Mouse (Mus musculus) embryo, embryonic 10.5 days (tissue): Measurements from ENCODE around the gene Tagap.
"Not testable (repeated sequence)": the region's sequence is repeated elsewhere in the genome, so short reads cannot be mapped to it uniquely, and the experiment has no call there.

Source experiments
- DNase-seq: peaks from one replicate; pipeline ENCODE4 v3.0.0-alpha.2; 2015; ENCODE audit warnings: low spot score

Tagap gene

DNA sequence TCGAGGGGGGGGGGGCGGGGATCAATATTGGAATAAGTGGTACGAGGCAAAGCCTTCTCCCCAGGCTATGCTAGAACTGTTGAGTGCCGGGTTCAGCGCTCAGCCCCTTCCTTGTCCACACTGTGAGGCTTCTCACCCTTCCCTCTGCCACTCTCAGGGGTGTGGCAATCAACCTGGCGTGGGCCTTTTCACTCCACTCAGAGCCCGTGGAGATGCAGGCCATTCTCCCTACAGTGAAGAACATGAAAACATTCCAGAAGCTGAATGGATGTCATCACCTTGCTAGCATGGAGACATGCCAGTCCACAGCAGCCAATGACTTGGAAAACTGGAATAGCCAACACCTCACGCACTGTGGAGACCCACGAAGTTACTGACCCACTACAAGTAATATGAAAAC is 10.0 kb upstream of the Tagap start:
- no peak for DNase-seq

- no peak for DNase-seq
Measured at GRCm38 (mm10) chr17:7916782-7917574, 8.8 kb upstream of the Tagap start.

- DNase-seq = no peak
Measured at GRCm38 (mm10) chr17:7918355-7918754, 7.4 kb upstream of the Tagap start.

DNA sequence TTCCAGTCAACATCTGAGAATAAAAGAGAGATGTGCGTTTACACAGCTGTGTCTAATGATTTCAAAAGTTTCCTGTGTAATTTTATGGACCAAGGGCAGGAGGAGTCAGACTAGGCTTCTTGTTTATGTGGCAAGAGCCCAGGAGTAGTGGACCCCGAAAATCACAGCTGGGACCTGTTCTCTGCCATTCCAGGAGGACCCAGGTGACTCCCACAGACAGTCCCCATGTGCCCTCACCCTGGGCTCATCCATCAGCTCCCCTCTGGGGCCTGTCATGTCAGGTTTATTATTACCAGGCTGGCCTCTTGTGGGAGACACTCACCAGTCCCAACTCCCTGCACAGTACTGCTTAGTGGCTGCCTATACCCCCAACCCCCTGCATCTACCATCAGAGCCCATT is 6.6 kb upstream of the Tagap start:
- no peak for DNase-seq

DNA sequence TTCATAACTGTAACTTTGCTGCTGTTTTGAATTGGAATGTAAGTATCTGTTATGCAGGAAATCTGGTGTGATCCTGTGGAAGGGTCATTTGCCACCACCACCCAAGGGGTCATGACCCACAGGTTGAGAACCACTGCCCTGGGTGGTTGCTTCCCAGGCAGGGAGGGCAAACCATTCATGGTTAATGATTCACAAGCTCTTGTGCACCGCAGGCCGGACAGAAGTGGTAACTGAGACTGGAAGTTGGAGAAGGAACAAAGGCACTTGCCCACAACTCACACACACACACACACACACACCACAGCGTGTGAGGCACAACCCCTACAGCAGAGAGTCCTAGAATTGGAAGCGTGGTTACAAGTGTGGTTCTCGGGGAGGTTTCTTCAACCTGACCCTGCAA is 3.2 kb upstream of the Tagap start:
- no peak for DNase-seq

GRCm38 (mm10) chr17:7924185-7924725 is 1.5 kb upstream of the Tagap start:
- no peak for DNase-seq

GRCm38 (mm10) chr17:7927582-7928535 is 2.1 kb downstream of the Tagap start:
- peak; percentile 68 for DNase-seq

DNA sequence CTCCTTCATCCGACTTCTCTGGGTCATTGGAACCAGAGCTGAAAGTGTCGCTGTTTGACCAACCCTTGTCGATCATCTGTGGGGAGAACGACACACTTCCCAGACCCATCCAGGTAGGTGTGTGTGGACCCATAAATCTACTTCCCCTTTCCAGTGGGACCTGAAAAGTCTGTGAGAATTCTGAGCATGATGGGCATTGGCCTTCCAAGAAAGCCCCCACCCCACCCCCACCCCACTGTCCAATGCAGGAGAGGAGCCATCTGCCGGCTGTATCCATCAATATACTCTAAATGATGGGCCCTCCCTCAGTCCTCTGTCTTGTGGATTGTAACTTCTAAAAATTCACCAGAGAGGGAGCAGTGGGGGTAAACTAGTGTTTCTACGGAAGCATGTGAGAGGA is 2.9 kb downstream of the Tagap start:
- DNase-seq = no peak

DNA sequence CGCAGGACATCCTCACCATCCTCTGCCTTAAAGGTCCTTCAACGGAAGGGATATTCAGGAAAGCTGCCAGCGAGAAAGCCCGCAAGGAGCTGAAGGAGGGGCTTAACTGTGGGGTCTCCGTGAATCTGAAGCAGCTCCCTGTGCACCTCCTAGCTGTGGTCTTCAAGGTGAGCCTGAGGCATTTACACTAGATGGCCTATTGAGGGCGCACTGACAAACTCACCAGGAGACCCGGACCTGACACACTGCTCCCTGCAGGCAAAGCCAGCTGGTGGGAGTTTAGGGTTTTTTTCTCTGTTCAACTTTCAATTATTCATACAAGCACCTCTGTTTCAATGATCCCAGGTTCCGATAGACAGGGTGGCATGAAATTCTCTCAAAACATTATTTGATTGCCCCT is 3.5 kb downstream of the Tagap start:
- peak; percentile 44 for DNase-seq

DNA sequence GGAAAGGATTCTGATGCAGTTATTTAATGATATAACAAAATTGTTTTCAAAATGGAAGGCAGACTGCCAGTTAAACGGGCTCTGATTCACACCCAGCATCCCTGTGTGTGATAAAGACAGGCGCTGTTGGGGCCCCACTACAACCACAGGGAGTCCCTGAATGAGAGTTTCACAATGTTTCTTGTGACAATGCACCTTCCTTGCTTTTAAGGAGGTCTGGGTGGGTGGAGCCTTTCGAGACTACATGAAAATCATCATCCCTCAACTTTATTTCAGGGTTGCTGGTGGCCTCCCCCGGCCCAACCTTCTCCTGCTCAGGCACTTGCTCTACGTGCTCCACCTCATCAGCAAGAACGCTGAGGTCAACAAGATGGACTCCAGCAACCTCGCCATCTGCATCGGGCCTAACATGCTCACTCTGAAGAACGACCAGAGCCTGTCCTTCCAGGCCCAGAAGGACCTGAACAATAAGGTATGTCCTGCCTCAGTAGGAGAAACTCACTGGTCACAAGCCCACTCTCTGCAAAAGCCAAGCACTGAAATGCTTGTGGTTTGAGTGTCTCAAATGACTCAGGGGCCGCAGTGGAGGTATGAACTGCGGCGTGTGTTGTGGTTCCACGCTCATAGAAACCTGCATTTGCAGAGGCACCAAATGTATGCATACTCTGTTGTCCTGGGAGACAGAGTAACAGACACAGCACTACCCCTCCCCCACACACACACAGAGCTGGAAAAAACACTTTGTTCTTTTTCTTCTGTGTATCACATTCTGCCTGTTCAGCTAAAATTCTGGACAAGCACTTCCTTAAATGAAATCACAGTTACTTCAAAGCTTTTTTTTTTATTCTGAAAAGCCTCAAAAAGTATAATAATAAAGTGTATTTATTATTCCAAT is 5.5 kb downstream of the Tagap start:
- peak; percentile 36 for DNase-seq

DNA sequence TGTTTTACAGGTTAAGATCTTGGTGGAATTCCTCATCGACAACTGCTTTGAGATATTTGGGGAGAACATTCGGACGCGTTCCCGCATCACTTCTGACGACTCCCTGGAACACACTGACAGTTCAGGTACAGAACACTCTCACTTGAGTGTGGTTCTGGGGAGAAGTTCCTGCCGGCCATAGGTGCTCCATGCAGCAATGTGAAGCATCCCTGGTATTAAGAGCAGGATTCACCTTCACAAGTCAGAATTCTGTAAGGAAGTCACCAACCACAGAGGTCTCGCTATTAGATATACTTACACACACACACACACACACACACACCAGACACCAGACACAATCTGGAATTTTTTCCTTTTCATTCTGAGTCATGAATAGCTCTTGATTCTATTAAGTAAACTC is 6.3 kb downstream of the Tagap start:
- DNase-seq = not testable (repeated sequence)

DNA sequence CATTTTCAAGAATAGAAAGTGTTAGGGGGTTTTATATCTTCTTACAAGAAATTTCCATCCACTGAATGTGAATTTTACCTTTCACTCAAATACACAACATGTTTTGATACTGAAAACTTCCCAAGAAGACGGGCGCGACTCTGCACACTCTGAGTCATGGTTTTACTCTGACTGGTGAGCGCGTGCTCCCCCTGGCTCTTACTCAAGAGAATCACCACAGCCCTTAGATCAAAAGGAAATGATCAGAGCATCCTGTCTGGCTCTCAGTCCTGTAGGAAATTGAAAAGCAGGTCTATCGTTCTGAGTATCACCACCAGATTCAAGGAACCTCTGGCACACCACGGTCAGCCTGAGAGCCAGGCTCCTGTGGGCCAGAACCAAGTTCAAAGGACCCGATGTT is 13.8 kb downstream of the Tagap start:
- peak; percentile 26 for DNase-seq

- peak; percentile 90 for DNase-seq
Measured at GRCm38 (mm10) chr17:7945117-7946052, 19.6 kb downstream of the Tagap start, which contains the start of gene Rsph3a. Gene Rsph3a (plus strand): TSS chr17:7945614.

- DNase-seq = not testable (repeated sequence)
Measured at GRCm38 (mm10) chr17:7946053-7946627, 20.3 kb downstream of the Tagap start.

DNA sequence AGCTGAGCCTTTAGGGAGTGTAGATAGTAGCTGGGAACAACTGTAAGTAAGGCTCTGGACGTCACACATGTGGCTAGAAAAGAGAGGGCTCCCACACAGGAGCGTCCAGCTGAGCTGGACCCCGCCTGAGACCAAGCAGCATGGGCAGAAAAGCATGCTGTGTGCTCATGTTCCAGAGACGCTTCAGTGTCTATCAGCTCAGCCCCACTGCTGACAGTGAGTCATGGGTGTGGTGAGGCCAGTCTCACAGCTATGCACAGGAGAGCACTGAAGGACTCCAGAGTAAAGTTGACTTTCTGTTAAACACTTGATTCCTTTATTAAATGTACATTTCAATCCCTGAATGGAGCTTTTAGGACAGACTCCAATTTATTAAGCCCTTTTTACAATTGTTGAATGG is 25.5 kb downstream of the Tagap start:
- not testable (repeated sequence) for DNase-seq

- DNase-seq = not testable (repeated sequence)
Measured at GRCm38 (mm10) chr17:7957242-7957641, 31.4 kb downstream of the Tagap start.

DNA sequence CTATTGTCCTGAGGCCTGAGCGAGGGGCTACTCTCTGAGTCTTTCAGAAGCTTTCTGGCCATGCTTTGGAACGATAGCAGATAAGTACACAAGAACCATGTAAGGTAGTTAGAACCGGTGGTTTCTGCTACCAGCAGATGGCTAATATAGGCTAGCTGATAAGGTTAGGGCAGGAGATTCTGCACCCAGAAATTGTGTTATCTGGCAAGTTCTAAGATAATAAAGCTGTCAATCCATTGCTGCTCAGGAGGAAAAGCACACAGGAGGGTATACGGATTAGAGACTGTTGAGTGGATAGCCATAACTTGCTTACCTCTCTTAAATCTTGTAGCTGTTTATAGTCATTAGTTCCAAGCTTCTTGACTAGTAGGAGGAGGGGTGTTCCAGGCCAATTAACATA is 37.5 kb downstream of the Tagap start:
- DNase-seq = not testable (repeated sequence)

- not testable (repeated sequence) for DNase-seq
Measured at GRCm38 (mm10) chr17:7964398-7964797, 38.6 kb downstream of the Tagap start.

GRCm38 (mm10) chr17:7968490-7968889 is 42.7 kb downstream of the Tagap start:
- DNase-seq = not testable (repeated sequence)

DNA sequence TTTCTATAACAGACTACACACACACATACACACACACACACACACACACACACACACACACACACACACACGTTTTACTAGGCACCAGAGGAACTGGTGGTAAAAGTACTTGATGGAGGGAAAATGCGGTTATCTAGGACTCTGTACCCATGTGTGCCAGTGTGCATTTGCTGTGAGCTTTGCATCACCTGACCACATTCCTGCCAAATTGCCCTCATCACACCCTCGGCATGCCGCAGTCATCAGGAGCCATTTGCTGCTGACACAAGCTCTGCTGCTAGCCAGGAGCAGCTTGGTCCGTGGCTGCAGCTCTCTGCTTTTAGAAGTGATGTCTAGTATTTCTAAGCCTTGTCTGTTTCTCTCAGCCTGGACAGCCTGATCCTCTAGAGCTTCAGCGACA is 44.0 kb downstream of the Tagap start:
- DNase-seq = not testable (repeated sequence)
